Mouse (Mus musculus) hindbrain, embryonic 13.5 days (tissue): ENCODE data around the gene Hfe. TPM values are rescaled to one million over a fixed set of nuclear protein-coding genes. Genes with fewer than 3 reads are reported as not detected.
"Not testable (repeated sequence)": the region's sequence is repeated elsewhere in the genome, so short reads cannot be mapped to it uniquely, and the experiment has no call there.

Source experiments
- ATAC-seq: fragments of 200-750 bp; cut with Nextera tagmentation; 2 replicates; pipeline ENCODE4 v1.8.0; 2017; ENCODE audit warnings: moderate TSS enrichment; ENCODE audit not compliant: low FRiP score
- H3K27ac ChIP-seq: fragments of 300-500 bp; sonication (generic); 2 replicates; pipeline ENCODE4 v1.5.1; 2015; ENCODE audit warnings: inconsistent platforms, mild to moderate bottlenecking, moderate library complexity
- H3K27me3 ChIP-seq: fragments of 300-500 bp; sonication (generic); 2 replicates; pipeline ENCODE4 v1.6.1; 2015; ENCODE audit warnings: mild to moderate bottlenecking, inconsistent platforms
- H3K36me3 ChIP-seq: fragments of 300-500 bp; sonication (generic); 2 replicates; pipeline ENCODE4 v1.6.1; 2015; ENCODE audit warnings: mild to moderate bottlenecking, inconsistent platforms
- H3K4me1 ChIP-seq: fragments of 300-500 bp; sonication (generic); replicated peaks from 2 replicates; pipeline ENCODE4 v1.6.1; 2015; ENCODE audit warnings: inconsistent platforms
- H3K4me2 ChIP-seq: fragments of 300-500 bp; sonication (generic); 2 replicates; pipeline ENCODE4 v1.6.1; 2015; ENCODE audit warnings: inconsistent platforms, mild to moderate bottlenecking, moderate library complexity
- H3K4me3 ChIP-seq: fragments of 300-500 bp; sonication (generic); 2 replicates; pipeline ENCODE4 v1.5.1; 2015; ENCODE audit warnings: mild to moderate bottlenecking, inconsistent platforms
- H3K9ac ChIP-seq: fragments of 300-500 bp; sonication (generic); 2 replicates; pipeline ENCODE4 v1.6.1; 2015; ENCODE audit warnings: mild to moderate bottlenecking, inconsistent platforms
- H3K9me3 ChIP-seq: fragments of 300-500 bp; sonication (generic); 2 replicates; pipeline ENCODE4 v1.6.1; 2016; ENCODE audit warnings: inconsistent platforms
- WGBS: fragments of 180-500 bp; shearing (Covaris S2); methylation state at CpG from one replicate; pipeline ENCODE4 v1.1.7; 2015; 5-methylcytosine and 5-hydroxymethylcytosine counted together
- polyA plus RNA-seq: library from polyadenylated mRNA; unstranded; fragments of >200 nt; fragmentation: Nextera tagmentation; extraction: Ambion mirVana; gene quantifications from 2 replicates; pipeline ENCODE4 v1.2.1, GENCODE M21; 2015

The Hfe gene
- polyA plus RNA-seq, 1 experiment from 2014 or later: 5.6 TPM

DNA sequence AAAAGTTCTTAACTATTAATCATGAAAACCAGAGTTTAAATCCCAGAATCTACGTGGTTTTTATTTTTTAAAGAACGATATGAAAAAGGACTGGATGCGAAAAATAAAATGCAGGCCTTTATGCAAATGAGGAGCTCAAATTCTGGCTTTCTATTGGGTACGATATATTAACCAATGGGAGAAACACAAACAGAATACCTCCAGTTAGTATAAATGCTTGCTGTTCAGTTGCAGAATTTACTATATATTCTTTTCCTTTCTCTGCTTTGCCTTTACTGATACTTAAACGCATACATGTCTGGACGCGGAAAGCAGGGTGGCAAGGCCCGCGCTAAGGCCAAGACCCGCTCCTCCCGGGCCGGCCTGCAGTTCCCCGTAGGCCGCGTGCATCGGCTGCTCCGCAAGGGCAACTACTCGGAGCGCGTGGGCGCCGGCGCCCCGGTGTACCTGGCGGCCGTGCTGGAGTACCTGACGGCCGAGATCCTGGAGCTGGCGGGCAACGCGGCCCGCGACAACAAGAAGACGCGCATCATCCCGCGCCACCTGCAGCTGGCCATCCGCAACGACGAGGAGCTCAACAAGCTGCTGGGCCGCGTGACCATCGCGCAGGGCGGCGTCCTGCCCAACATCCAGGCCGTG is 40.3 kb upstream of the Hfe start, which contains the start of gene Hist1h2ab:
Hist1h2ab (plus strand) TSS at position 288 of the 639 bp plus-strand sequence.
- under 1% methylated on average over 32 of the region's 47 CpGs for WGBS
- peak within 1 kb of the TSS; percentile 44 for H3K4me3 ChIP-seq
- peak within 1 kb of the TSS; percentile 69 for H3K4me2 ChIP-seq
- H3K27me3 ChIP-seq, H3K9me3 ChIP-seq, H3K36me3 ChIP-seq: not testable (repeated sequence)
- peak within 1 kb of the TSS; percentile 67; the same call in 1 of the 2 replicates for H3K9ac ChIP-seq
- peak; percentile 62 for ATAC-seq
- peaks cover 16% of the 10 kb centered on the region for H3K4me1 ChIP-seq
- peak within 1 kb of the TSS; percentile 94 for H3K27ac ChIP-seq

DNA sequence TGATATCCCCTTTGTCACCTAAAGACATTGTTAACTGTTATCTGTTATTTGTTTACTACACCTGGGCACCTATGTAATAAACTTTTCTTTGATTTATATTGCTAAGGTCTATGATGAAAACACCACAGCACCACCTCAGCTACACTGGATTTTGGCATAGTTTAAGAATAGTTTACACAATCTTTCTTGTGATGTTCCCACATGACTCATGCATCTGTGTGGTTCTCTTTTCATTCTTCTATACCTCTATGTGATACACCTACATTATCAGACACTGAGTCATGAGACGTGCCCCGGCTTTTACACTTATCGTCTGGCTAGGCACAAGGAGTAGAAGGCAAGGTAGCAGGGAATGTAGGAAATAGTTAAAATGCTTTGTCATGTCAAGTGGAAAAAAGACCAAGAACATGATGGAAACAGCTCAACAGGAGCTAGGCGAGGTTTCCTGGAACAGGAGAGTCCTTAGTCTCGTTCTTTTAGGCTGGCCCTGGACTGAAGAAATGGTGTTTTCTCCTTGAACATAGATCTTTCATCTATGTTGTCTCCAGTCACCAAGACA is 39.0 kb upstream of the Hfe start:
- Histone ChIP-seq H3K27me3 (no peaks in the 10 kb centered on the region), H3K9me3 (no peaks in the 10 kb centered on the region), H3K27ac (no peak overlapping the region), H3K9ac (no peak overlapping the region), H3K36me3 (no peaks in the 10 kb centered on the region), H3K4me2 (no peak overlapping the region), H3K4me1 (peaks cover 16% of the 10 kb centered on the region), H3K4me3 (no peak overlapping the region)
- no peak for ATAC-seq
- 92% methylated on average over 5 of the region's 5 CpGs for WGBS

GRCm38 (mm10) chr13:23747892-23748288 is 37.2 kb upstream of the Hfe start:
- 7% methylated on average over 4 of the region's 4 CpGs for WGBS
- Histone ChIP-seq H3K36me3 (no peaks in the 10 kb centered on the region), H3K27ac (peak overlapping the region; percentile 90; the same call in 1 of the 2 replicates), H3K9me3 (no peaks in the 10 kb centered on the region), H3K4me3 (no peak overlapping the region), H3K4me2 (peak overlapping the region; percentile 65), H3K4me1 (peaks cover 16% of the 10 kb centered on the region), H3K9ac (no peak overlapping the region), H3K27me3 (no peaks in the 10 kb centered on the region)
- no peak for ATAC-seq

- Histone ChIP-seq H3K4me3 (peak overlapping the region; percentile 35), H3K36me3 (no peaks in the 10 kb centered on the region), H3K4me2 (peak overlapping the region; percentile 65), H3K27me3 (no peaks in the 10 kb centered on the region), H3K4me1 (peaks cover 13% of the 10 kb centered on the region), H3K9ac (peak overlapping the region; percentile 66), H3K9me3 (no peaks in the 10 kb centered on the region), H3K27ac (peak overlapping the region; percentile 90)
- WGBS: 1% methylated on average over 13 of the region's 13 CpGs
- ATAC-seq: no peak; the same call in 1 of the 2 replicates
Measured at GRCm38 (mm10) chr13:23747081-23747891, 36.6 kb upstream of the Hfe start.

- not testable (repeated sequence) for H3K9me3 ChIP-seq, H3K36me3 ChIP-seq, H3K27me3 ChIP-seq
- ATAC-seq: peak; percentile 94
- peaks cover 13% of the 10 kb centered on the region for H3K4me1 ChIP-seq
- H3K9ac ChIP-seq: peak within 1 kb of the TSS; percentile 66
- H3K4me2 ChIP-seq: peak within 1 kb of the TSS; percentile 65
- H3K27ac ChIP-seq: peak within 1 kb of the TSS; percentile 95
- H3K4me3 ChIP-seq: peak within 1 kb of the TSS; percentile 42
- under 1% methylated on average over 45 of the region's 58 CpGs for WGBS
Measured at GRCm38 (mm10) chr13:23746201-23747080, 35.8 kb upstream of the Hfe start, which contains the start of gene Hist1h2bb. TSS of gene Hist1h2bb (plus strand) at chr13:23746734.

DNA sequence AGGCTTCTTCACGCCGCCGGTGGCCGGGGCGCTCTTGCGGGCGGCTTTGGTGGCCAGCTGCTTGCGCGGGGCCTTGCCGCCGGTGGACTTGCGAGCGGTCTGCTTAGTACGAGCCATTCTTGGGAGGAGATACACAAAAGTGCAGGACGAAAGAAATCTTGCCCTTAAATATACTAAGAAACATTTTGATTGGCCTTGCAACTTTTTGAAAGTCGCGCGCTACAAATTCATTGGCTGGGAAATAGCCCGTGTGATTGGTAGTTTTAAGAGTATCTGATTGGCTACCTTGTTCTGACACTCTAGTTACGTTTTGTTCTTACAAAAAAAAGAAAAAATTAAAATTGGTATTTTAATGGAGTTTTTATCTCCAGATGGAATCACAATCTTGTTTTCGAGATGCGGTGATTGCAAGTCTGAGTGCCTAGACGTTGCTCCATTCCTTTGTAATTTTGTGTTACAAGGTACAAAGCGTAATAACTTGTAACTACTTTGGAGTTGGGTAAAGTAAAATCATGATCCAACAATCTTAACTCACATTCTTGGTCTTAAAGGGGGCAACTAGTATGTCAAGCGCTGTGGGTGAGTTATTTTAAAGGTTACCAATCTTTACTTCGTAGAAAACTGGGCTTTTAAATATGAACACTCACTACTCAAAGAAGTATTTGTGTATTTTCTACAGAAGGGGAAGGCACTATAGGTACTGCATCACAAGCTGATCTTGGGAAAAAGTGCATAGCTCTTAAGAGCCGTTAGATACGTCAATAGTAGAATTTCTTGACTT is 34.9 kb upstream of the Hfe start, which contains the start of gene Hist1h3c:
Hist1h3c (minus strand) TSS at position 222 of the 781 bp plus-strand sequence.
- Histone ChIP-seq H3K27ac (peak within 1 kb of the TSS; percentile 95), H3K4me3 (peak within 1 kb of the TSS; percentile 42), H3K36me3 (no peaks in the 10 kb centered on the region), H3K4me1 (peaks cover 13% of the 10 kb centered on the region), H3K9ac (peak within 1 kb of the TSS; percentile 58; the same call in 1 of the 2 replicates), H3K4me2 (peak within 1 kb of the TSS; percentile 65), H3K9me3 (no peaks in the 10 kb centered on the region), H3K27me3 (no peaks in the 10 kb centered on the region)
- peak; percentile 74 for ATAC-seq
- WGBS: under 1% methylated on average over 24 of the region's 28 CpGs

DNA sequence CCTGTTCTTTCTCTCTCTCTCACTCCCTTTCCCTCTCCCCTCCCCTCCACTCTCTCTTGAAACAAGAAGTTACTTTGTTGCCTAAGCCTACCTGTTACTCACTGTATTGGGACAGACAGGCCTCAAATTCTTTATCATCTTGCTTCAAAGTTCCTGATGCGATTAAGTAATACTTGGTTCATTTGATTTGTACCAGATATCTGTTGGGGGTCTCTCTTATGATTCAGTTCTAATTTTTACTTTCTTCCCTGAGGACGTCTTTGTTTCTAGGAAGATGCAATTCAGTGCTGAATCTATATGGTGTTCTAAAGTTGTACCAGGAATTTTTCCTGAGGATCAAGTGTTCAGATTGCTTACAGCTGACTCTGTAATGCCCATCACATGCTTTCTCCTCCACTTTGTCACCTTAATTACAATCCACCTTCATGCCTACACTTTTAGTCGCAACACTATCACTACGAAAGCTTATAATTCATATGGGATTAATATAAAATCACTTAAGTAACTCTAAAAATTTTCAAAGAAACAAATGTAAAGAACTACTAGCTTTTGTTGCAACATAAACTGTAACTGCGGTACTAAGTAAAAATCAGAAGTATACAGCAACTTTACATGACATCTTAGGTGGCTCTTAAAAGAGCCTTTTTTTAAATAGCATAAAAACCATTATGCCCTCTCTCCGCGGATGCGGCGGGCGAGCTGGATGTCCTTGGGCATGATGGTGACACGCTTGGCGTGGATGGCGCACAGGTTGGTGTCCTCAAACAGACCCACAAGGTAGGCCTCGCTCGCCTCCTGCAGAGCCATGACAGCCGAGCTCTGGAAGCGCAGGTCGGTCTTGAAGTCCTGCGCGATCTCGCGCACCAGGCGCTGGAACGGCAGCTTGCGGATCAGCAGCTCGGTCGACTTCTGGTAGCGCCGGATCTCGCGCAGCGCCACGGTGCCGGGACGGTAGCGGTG is 34.0 kb upstream of the Hfe start:
- Histone ChIP-seq H3K4me1 (peaks cover 20% of the 10 kb centered on the region), H3K27me3 (no peaks in the 10 kb centered on the region), H3K4me2 (peak overlapping the region; percentile 65), H3K36me3 (no peaks in the 10 kb centered on the region), H3K27ac (no peak overlapping the region), H3K9me3 (no peaks in the 10 kb centered on the region), H3K9ac (no peak overlapping the region), H3K4me3 (peak overlapping the region; percentile 30)
- no peak for ATAC-seq
- 2% methylated on average over 15 of the region's 36 CpGs for WGBS

- Histone ChIP-seq H3K27ac (no peak overlapping the region), H3K4me3 (peak overlapping the region; percentile 30; the same call in 1 of the 2 replicates), H3K4me1 (peaks cover 26% of the 10 kb centered on the region), H3K36me3 (no peaks in the 10 kb centered on the region), H3K27me3 (no peaks in the 10 kb centered on the region), H3K9ac (no peak overlapping the region), H3K9me3 (no peaks in the 10 kb centered on the region), H3K4me2 (no peak overlapping the region)
- 52% methylated on average over 4 of the region's 4 CpGs for WGBS
- no peak for ATAC-seq
Measured at GRCm38 (mm10) chr13:23743963-23744362, 33.3 kb upstream of the Hfe start.

GRCm38 (mm10) chr13:23743215-23743614 is 32.6 kb upstream of the Hfe start:
- H3K36me3 ChIP-seq: no peaks in the 10 kb centered on the region
- no peak for ATAC-seq
- H3K27ac ChIP-seq: no peak overlapping the region
- WGBS: 85% methylated on average over 5 of the region's 5 CpGs
- no peak overlapping the region for H3K4me2 ChIP-seq
- H3K27me3 ChIP-seq: no peaks in the 10 kb centered on the region
- no peak overlapping the region for H3K9ac ChIP-seq
- H3K4me1 ChIP-seq: peaks cover 31% of the 10 kb centered on the region
- no peaks in the 10 kb centered on the region for H3K9me3 ChIP-seq
- H3K4me3 ChIP-seq: no peak overlapping the region

DNA sequence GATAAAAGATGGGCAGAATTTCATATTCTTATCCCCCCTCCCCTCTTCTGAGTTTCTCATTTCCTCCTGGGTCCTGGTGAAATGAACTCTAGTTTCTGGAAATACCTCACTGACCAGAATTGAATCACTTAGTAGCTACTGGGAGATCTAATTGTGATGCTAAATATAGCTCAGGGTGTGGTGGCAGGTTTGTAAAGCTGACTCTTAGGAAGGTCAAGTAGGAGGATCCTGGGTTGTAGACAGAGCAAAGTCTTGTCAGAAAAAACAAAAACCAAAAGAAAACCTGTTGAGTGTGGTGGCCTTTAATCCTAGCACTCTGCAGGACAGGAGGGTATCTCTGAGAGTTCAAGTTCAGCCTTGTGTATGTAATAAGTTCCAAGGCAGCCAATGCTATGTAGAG is 31.4 kb upstream of the Hfe start:
- Histone ChIP-seq H3K4me3 (no peak overlapping the region), H3K4me2 (no peak overlapping the region)
- no peak for ATAC-seq

More for the DNA sequence above, 31.4 kb upstream of the Hfe start:
- Histone ChIP-seq H3K27ac (no peak overlapping the region), H3K4me1 (peaks cover 25% of the 10 kb centered on the region), H3K9ac (no peak overlapping the region), H3K9me3 (no peaks in the 10 kb centered on the region), H3K27me3 (no peaks in the 10 kb centered on the region), H3K36me3 (no peaks in the 10 kb centered on the region)
